Mouse (Mus musculus): ENCODE results near the gene Tiam1. TPM values are rescaled to one million over a fixed set of nuclear protein-coding genes. Genes with fewer than 3 reads are reported as not detected.

Gene Tiam1
- total RNA-seq, 1 experiment from 2014 or later, result 28.6 TPM

- ATAC-seq (replicated peaks; ENCODE audit: insufficient number of reproducible peaks, low FRiP score, low TSS enrichment, poor library complexity, severe bottlenecking), result no peak
Measured at GRCm38 (mm10) chr16:90025526-90026172, 117.9 kb downstream of the Tiam1 start.

GRCm38 (mm10) chr16:90023665-90024010 is 119.9 kb downstream of the Tiam1 start:
- ATAC-seq (replicated peaks; ENCODE audit: insufficient number of reproducible peaks, low FRiP score, low TSS enrichment, poor library complexity, severe bottlenecking), result no peak

DNA sequence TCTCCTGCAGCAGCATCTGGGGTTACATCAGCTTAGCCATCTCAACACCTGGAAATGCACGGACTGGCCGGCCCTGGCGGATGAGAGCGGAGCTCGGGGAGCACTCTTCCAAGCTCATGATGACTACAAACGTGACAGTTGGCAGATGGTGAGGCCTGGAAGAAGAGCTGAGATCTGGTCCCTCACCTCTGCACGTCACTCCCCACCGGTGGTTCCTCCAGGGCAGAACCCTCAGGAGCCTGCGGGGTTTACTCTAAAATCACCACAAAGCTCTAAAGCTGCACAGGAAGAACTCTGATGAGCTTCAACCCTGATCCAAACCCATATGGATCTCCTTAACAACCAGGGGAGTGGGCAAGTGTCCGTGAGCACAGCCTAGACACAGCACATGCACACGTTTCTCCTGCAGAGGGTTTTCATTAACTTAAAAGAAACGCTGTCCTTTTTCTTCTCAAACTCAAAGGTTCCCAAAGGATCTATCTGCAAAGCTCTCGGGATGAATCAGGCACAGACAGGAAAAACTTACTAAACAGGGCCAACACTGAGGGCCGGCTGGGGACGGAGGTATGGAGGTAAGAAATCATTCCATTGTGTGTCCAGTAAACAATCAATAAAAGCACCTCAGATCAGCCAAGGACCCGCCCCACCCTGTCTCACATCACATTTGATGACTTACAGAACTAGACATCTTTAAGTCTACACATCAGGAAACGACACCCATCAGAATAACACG is 120.5 kb downstream of the Tiam1 start:
- ATAC-seq (replicated peaks; ENCODE audit: insufficient number of reproducible peaks, low FRiP score, low TSS enrichment, poor library complexity, severe bottlenecking), result no peak

DNA sequence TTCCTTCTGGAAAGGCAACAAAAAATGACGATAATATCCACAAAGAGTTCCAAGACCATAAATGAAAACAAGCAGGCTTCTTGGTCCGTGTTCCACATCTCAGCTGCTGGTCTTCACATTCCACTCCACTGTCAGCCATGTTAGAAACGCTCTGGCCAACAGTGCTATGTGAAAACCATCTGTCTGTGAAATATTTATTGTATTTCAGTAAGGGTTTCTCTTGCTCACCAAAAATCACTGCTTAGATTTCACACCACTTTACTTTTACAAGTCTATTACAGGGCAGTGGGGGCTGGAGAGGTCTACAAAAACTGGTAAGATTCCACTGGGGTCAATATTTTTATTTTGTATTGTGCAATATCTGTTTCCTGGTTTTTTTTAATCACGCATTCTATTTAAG is 127.5 kb downstream of the Tiam1 start:
- no peak for ATAC-seq (replicated peaks; ENCODE audit: insufficient number of reproducible peaks, low FRiP score, low TSS enrichment, poor library complexity, severe bottlenecking)

GRCm38 (mm10) chr16:90014596-90014995 is 129.0 kb downstream of the Tiam1 start:
- ATAC-seq (replicated peaks; ENCODE audit: insufficient number of reproducible peaks, low FRiP score, low TSS enrichment, poor library complexity, severe bottlenecking), result no peak

DNA sequence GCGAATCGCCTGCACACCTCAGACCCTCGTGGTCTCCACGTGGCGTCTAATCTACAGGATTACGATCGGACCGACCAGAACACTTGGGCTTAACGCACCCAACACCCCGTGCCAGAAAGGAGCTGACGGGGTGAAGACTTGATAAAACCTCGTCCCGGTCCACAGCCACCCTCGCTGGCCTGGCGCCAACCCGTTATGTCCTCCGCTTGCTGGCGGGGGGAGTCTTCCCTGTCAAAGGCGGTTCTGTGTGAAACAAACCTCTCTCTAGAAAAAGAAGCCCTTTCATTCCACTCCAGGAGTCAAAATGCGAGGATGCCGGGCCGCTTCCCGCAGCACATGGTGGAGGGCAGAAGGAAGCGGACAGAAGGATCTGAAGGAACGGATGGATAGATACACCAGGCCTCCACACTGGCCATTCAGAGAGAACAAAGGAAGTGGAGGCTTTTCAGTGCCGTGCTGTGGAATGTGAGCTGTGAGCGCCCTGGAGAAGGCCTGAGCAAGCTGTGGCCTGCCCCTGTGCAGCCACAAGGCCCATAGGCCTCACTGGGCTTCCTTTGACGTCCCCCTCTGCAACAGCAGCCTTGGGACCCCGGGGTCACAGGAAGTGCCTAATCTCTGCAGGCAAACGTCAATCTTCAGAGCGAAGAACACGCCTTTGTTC is 131.9 kb downstream of the Tiam1 start:
- no peak for ATAC-seq (replicated peaks; ENCODE audit: insufficient number of reproducible peaks, low FRiP score, low TSS enrichment, poor library complexity, severe bottlenecking)

GRCm38 (mm10) chr16:90008504-90008903 is 135.1 kb downstream of the Tiam1 start:
- no peak for ATAC-seq (replicated peaks; ENCODE audit: insufficient number of reproducible peaks, low FRiP score, low TSS enrichment, poor library complexity, severe bottlenecking)

- ATAC-seq (replicated peaks; ENCODE audit: insufficient number of reproducible peaks, low FRiP score, low TSS enrichment, poor library complexity, severe bottlenecking), result no peak
Measured at GRCm38 (mm10) chr16:90007391-90007977, 136.1 kb downstream of the Tiam1 start.

DNA sequence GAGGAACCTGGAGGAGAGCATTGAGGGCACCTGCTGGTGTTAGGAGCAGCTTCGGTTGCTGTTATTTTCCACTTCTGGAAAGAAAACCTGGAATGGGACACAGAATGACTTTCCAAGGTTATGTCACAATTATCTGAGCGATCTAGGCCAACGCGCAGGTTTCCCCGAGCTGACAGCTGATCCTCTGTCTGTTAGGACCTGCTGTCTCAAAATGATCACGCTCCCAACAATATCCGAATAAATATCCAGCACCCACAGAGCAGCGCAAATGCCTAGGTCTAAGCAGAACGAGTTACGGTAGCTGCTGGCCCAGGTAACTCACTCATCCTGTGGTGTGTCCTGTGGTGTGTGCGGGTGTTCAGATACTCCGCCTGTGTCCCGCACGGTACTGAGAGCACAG is 140.0 kb downstream of the Tiam1 start:
- ATAC-seq (replicated peaks; ENCODE audit: insufficient number of reproducible peaks, low FRiP score, low TSS enrichment, poor library complexity, severe bottlenecking), result no peak

DNA sequence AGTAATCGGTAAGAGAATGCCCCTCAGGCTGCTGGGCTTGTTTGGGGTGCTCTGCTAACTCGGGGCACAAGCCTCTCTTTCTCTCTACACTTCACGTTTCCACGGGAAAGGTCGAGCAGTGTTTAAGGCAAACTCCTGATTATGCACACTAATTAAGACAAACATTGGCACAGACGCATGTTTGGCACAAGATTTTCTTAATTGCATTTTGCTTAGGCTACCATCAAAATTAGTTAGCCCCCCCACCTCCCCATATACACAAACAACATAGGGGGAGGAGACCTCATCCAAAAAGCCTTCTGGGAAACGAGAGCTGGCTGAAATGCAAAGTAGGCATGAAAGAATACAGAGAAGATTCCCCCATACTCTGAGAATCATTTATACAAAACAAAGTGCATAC is 148.4 kb downstream of the Tiam1 start:
- no peak for ATAC-seq (replicated peaks; ENCODE audit: insufficient number of reproducible peaks, low FRiP score, low TSS enrichment, poor library complexity, severe bottlenecking)

- ATAC-seq (replicated peaks; ENCODE audit: insufficient number of reproducible peaks, low FRiP score, low TSS enrichment, poor library complexity, severe bottlenecking), result peak; percentile 35; the same call in 1 of the 2 replicates
Measured at GRCm38 (mm10) chr16:89993991-89994825, 149.4 kb downstream of the Tiam1 start.

- no peak for ATAC-seq (replicated peaks; ENCODE audit: insufficient number of reproducible peaks, low FRiP score, low TSS enrichment, poor library complexity, severe bottlenecking)
Measured at GRCm38 (mm10) chr16:89993506-89993905, 150.1 kb downstream of the Tiam1 start.

DNA sequence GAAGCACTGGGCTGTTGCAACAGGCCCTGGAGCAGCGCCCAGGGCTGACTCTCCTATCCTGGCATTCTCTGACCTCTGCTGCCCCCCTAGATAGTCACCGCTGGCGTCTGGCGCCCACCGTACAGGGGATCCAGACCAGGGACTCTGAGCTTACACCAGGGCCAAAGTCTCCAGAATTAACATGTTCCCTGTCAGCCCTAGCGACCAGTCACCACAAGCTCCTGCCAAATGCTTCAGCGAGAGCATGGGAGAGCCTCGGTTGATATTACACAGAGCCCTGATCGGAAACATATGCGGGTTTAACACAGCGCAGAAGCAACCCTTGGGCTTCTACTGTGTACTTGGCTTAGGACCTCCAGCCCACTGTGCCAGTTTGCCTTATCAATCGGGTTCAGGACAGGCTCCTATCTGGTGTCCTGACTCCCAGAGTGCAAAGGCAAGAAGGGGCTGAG is 151.8 kb downstream of the Tiam1 start:
- no peak for ATAC-seq (replicated peaks; ENCODE audit: insufficient number of reproducible peaks, low FRiP score, low TSS enrichment, poor library complexity, severe bottlenecking)

GRCm38 (mm10) chr16:89990288-89990955 is 153.1 kb downstream of the Tiam1 start:
- ATAC-seq (replicated peaks; ENCODE audit: insufficient number of reproducible peaks, low FRiP score, low TSS enrichment, poor library complexity, severe bottlenecking), result no peak

- no peak for ATAC-seq (replicated peaks; ENCODE audit: insufficient number of reproducible peaks, low FRiP score, low TSS enrichment, poor library complexity, severe bottlenecking)
Measured at GRCm38 (mm10) chr16:89989816-89990215, 153.8 kb downstream of the Tiam1 start.

DNA sequence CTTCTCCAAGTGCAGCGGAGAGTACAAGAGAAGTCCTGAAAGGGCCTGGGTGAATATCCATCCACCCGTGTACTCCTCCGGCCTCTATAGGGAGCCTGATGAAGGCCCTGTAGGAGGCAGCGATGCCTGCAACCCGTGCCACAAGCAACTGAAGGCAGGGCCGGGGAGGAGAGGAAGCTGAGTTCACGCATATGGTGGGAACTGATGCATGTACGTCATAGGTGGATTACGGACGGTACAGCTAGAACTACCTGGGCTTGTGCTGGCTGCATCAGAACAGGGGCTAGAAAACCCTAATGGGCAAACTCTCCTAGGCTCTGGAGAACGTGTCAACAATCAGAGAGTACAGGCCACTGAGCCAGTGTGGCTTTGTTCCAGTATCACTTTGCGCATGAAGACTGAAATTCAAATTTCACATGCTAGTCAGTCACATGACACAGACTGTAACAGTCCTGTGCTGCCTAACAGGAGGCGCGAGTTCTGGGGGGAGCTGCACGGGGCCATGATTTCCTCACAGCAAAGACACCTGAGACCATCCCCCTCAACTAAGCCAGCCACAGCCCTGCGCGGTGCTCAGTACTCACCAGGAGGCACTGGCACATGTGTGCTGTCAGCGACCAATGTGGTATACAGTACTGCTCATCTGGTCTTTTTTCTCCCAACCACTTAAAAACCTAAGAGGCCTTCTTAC is 156.8 kb downstream of the Tiam1 start:
- ATAC-seq (replicated peaks; ENCODE audit: insufficient number of reproducible peaks, low FRiP score, low TSS enrichment, poor library complexity, severe bottlenecking), result peak; percentile 57; the same call in 1 of the 2 replicates

GRCm38 (mm10) chr16:89985702-89986481 is 157.7 kb downstream of the Tiam1 start:
- ATAC-seq (replicated peaks; ENCODE audit: insufficient number of reproducible peaks, low FRiP score, low TSS enrichment, poor library complexity, severe bottlenecking), result peak; percentile 54; the same call in 1 of the 2 replicates
